Mouse (Mus musculus) gastrocnemius, postnatal 10 days (tissue): ENCODE data around the gene Plekhg2. TPM values are rescaled to one million over a fixed set of nuclear protein-coding genes. Genes with fewer than 3 reads are reported as not detected.

Experiments used
- DNase-seq: peaks from one replicate; pipeline ENCODE4 v3.0.0; 2021; ENCODE audit warnings: mixed read lengths
- total RNA-seq, 2 experiments: library from RNA; stranded (reverse); gene quantifications; 2 replicates each; pipeline ENCODE4 v1.2.3; 2021

Plekhg2 gene
- total RNA-seq, 2 experiments from 2014 or later: 18.7 to 30.0 TPM

GRCm38 (mm10) chr7:28335471-28335870 is 36.9 kb downstream of the Plekhg2 start:
- DNase-seq: no peak

- DNase-seq: no peak
Observed at GRCm38 (mm10) chr7:28334534-28334933, 37.9 kb downstream of the Plekhg2 start.

- DNase-seq: no peak
Observed at GRCm38 (mm10) chr7:28328260-28328659, 44.1 kb downstream of the Plekhg2 start.

- DNase-seq: no peak
Observed at GRCm38 (mm10) chr7:28326457-28326856, 45.9 kb downstream of the Plekhg2 start.

- DNase-seq: no peak
Observed at GRCm38 (mm10) chr7:28325293-28325692, 47.1 kb downstream of the Plekhg2 start.

- no peak for DNase-seq
Observed at GRCm38 (mm10) chr7:28321974-28322720, 50.3 kb downstream of the Plekhg2 start.

GRCm38 (mm10) chr7:28318714-28319113 is 53.7 kb downstream of the Plekhg2 start:
- no peak for DNase-seq

- no peak for DNase-seq
Observed at GRCm38 (mm10) chr7:28318036-28318435, 54.4 kb downstream of the Plekhg2 start.

- DNase-seq: peak; percentile 97
Observed at GRCm38 (mm10) chr7:28311926-28312543, 60.4 kb downstream of the Plekhg2 start, which contains the start of gene Timm50. Gene Timm50 (minus strand): TSS chr7:28312072.

GRCm38 (mm10) chr7:28311151-28311925 is 61.1 kb downstream of the Plekhg2 start:
- no peak for DNase-seq

GRCm38 (mm10) chr7:28309737-28310136 is 62.7 kb downstream of the Plekhg2 start:
- no peak for DNase-seq

Other genes with a start within 250 kb of the Plekhg2 start
- not detected for gene 9530053A07Rik, start 243.1 kb downstream of the Plekhg2 start, total RNA-seq
- gene Fbl, start 202.9 kb downstream of the Plekhg2 start, total RNA-seq: 10 to 100 TPM; 44.0 to 49.0 TPM
- 100 to 1,000 TPM; 151 to 161 TPM for gene Dyrk1b, start 193.1 kb downstream of the Plekhg2 start, total RNA-seq
- 10 to 100 TPM; 14.2 to 15.6 TPM for gene Eid2, start 104.7 kb downstream of the Plekhg2 start, total RNA-seq
- 1 to 10 TPM; 7.7 to 8.6 TPM for gene Eid2b, start 94.9 kb downstream of the Plekhg2 start, total RNA-seq
- not detected for gene Selenov, start 81.4 kb downstream of the Plekhg2 start, total RNA-seq
- not detected for gene Dll3, start 70.4 kb downstream of the Plekhg2 start, total RNA-seq
- gene Timm50, start 60.5 kb downstream of the Plekhg2 start, total RNA-seq: 10 to 100 TPM; 40.1 to 43.8 TPM
- gene Supt5, start 33.9 kb downstream of the Plekhg2 start, total RNA-seq: 10 to 100 TPM; 65.5 to 67.0 TPM
- 100 to 1,000 TPM; 757 to 807 TPM for gene Rps16, start 21.9 kb downstream of the Plekhg2 start, total RNA-seq
- 10 to 100 TPM in 1 of 2 experiments, 1 to 10 TPM in 1; 8.1 to 10.5 TPM for gene Zfp36, start 7.7 kb upstream of the Plekhg2 start, total RNA-seq
- 10 to 100 TPM; 22.6 to 23.0 TPM for gene Med29, start 20.1 kb upstream of the Plekhg2 start, total RNA-seq
- gene Paf1, start 20.4 kb upstream of the Plekhg2 start, total RNA-seq: 10 to 100 TPM; 36.5 to 46.2 TPM
- 10 to 100 TPM in 1 of 2 experiments, 1 to 10 TPM in 1; 10.0 to 10.8 TPM for gene Gmfg, start 64.8 kb upstream of the Plekhg2 start, total RNA-seq
- 1 to 10 TPM; 1.4 to 2.0 TPM for gene Lrfn1, start 79.4 kb upstream of the Plekhg2 start, total RNA-seq
- gene Ifnl2, start 137.9 kb upstream of the Plekhg2 start, total RNA-seq: not detected
- not detected for gene Ifnl3, start 150.2 kb upstream of the Plekhg2 start, total RNA-seq
- gene Sycn, start 168.3 kb upstream of the Plekhg2 start, total RNA-seq: not detected
- not detected for gene Nccrp1, start 174.7 kb upstream of the Plekhg2 start, total RNA-seq
- 10 to 100 TPM; 24.7 to 27.5 TPM for gene Samd4b, start 225.5 kb upstream of the Plekhg2 start, total RNA-seq
- gene Pak4, start 225.6 kb upstream of the Plekhg2 start, total RNA-seq: 1 to 10 TPM; 5.5 to 7.0 TPM